Mouse (Mus musculus) liver, embryonic 14.5 days (tissue): Measurements from ENCODE around the gene Elmo1. TPM values are rescaled to one million over a fixed set of nuclear protein-coding genes. Genes with fewer than 3 reads are reported as not detected.

Experiments
- ATAC-seq: fragments of 200-750 bp; cut with Nextera tagmentation; 2 replicates; pipeline ENCODE4 v1.8.0; 2017; ENCODE audit warnings: moderate number of reproducible peaks, mild to moderate bottlenecking, moderate library complexity; ENCODE audit not compliant: insufficient read depth
- DNase-seq, 3 experiments: peaks; one replicate each; pipeline ENCODE4 v3.0.0-alpha.2; 2012 to 2013; ENCODE audit warnings: low read depth in 3 of 3, low spot score in 3 of 3
- H3K27ac ChIP-seq: fragments of 300-500 bp; sonication (generic); 2 replicates; pipeline ENCODE4 v1.5.1; 2014; ENCODE audit warnings: moderate library complexity, mild to moderate bottlenecking, control low read depth, inconsistent platforms
- H3K27me3 ChIP-seq: fragments of 300-500 bp; sonication (generic); 2 replicates; pipeline ENCODE4 v1.6.1; 2014; ENCODE audit warnings: mild to moderate bottlenecking, low read length, moderate library complexity; ENCODE audit not compliant: control insufficient read depth, insufficient read depth
- H3K36me3 ChIP-seq: fragments of 300-500 bp; sonication (generic); replicated peaks from 2 replicates; pipeline ENCODE4 v1.6.1; 2014; ENCODE audit warnings: low read depth; ENCODE audit not compliant: control insufficient read depth, insufficient read depth
- H3K4me1 ChIP-seq, 2 experiments: fragments of 200-500 bp in 1 of 2; fragments of 300-500 bp in 1 of 2; sonication (generic) in 1 of 2; replicated peaks; 2 replicates each; pipeline ENCODE4 v1.6.1; 2012 to 2014; ENCODE audit warnings: antibody characterized with exemption in 1 of 2, inconsistent platforms in 1 of 2, low read length in 1 of 2; ENCODE audit not compliant: control insufficient read depth in 2 of 2, insufficient read depth in 2 of 2
- H3K4me2 ChIP-seq: fragments of 300-500 bp; sonication (generic); 2 replicates; pipeline ENCODE4 v1.6.1; 2014; ENCODE audit warnings: low read depth, mild to moderate bottlenecking, control low read depth, moderate library complexity
- H3K4me3 ChIP-seq, 2 experiments: fragments of 200-500 bp in 1 of 2; fragments of 300-500 bp in 1 of 2; sonication (generic) in 1 of 2; 2 replicates each; pipeline ENCODE4 v1.5.1; 2012 to 2014; ENCODE audit warnings: low read depth in 2 of 2, low read length in 2 of 2, mild to moderate bottlenecking in 2 of 2, control low read depth in 1 of 2, inconsistent platforms in 1 of 2, moderate library complexity in 1 of 2; ENCODE audit not compliant: insufficient read depth in 1 of 2
- H3K9ac ChIP-seq: fragments of 300-500 bp; sonication (generic); replicated peaks from 2 replicates; pipeline ENCODE4 v1.6.1; 2014; ENCODE audit warnings: mild to moderate bottlenecking, control low read depth, moderate library complexity
- H3K9me3 ChIP-seq: fragments of 300-500 bp; sonication (generic); 2 replicates; pipeline ENCODE4 v1.6.1; 2016; ENCODE audit warnings: low read length, mixed read lengths; ENCODE audit not compliant: control insufficient read depth
- CTCF ChIP-seq: IDR thresholded peaks from 2 replicates; pipeline ENCODE4 v1.5.1; 2016; ENCODE audit warnings: antibody characterized with exemption, low read depth, control low read depth
- EP300 ChIP-seq: IDR thresholded peaks from 2 replicates; pipeline ENCODE4 v1.6.1; 2016; ENCODE audit warnings: antibody characterized with exemption, low read depth
- WGBS: fragments of 180-500 bp; shearing (Covaris S2); extraction: QIAGEN DNeasy Blood & Tissue Kit; methylation state at CpG from one replicate; pipeline ENCODE4 v1.1.7; 2014; ENCODE audit not compliant: insufficient replicate concordance; 5-methylcytosine and 5-hydroxymethylcytosine counted together
- polyA plus RNA-seq, 2 experiments: library from polyadenylated mRNA; depleted of rRNA in 1 of 2; stranded (reverse) in 1 of 2; unstranded in 1 of 2; fragments of >200 nt; fragmentation: Nextera tagmentation in 1 of 2; extraction: Ambion mirVana in 1 of 2; gene quantifications; 2 replicates each; pipeline versions ENCODE4 v1.2.1 to v1.2.3; 2012 to 2014

Gene Elmo1
- polyA plus RNA-seq, 2 experiments: 3.0 to 3.9 TPM

GRCm38 (mm10) chr13:20385423-20385822, 295.0 kb downstream of the Elmo1 start:
- Histone ChIP-seq H3K9me3 (no peaks in the 10 kb centered on the region), H3K27ac (no peak overlapping the region), H3K27me3 (no peaks in the 10 kb centered on the region), H3K36me3 (no peaks in the 10 kb centered on the region), H3K4me2 (no peak overlapping the region), H3K4me1 (no peaks in the 10 kb centered on the region), H3K4me3 (no peak overlapping the region), H3K9ac (no peak overlapping the region)
- 53% methylated on average over 2 of the region's 2 CpGs for WGBS
- DNase-seq (no peak), ATAC-seq (no peak)
- TF ChIP-seq CTCF: no peak
- no peak for TF ChIP-seq EP300

- no peak for DNase-seq
- Histone ChIP-seq H3K27ac (no peak overlapping the region), H3K4me2 (no peak overlapping the region), H3K27me3 (no peaks in the 10 kb centered on the region), H3K9ac (no peak overlapping the region), H3K36me3 (no peaks in the 10 kb centered on the region), H3K9me3 (no peaks in the 10 kb centered on the region), H3K4me3 (no peak overlapping the region), H3K4me1 (no peaks in the 10 kb centered on the region)
- 61% methylated on average over 4 of the region's 4 CpGs for WGBS
- TF ChIP-seq CTCF: no peak
- no peak for TF ChIP-seq EP300
- no peak for ATAC-seq
Measured at GRCm38 (mm10) chr13:20386462-20387141, 296.2 kb downstream of the Elmo1 start.

- no peak overlapping the region for H3K9ac ChIP-seq
- no peak overlapping the region for H3K4me2 ChIP-seq
- TF ChIP-seq CTCF (no peak), EP300 (no peak)
- no peaks in the 10 kb centered on the region for H3K9me3 ChIP-seq
- no peaks in the 10 kb centered on the region for H3K36me3 ChIP-seq
- DNase-seq: no peak
- no peaks in the 10 kb centered on the region for H3K4me1 ChIP-seq
- no peak overlapping the region for H3K4me3 ChIP-seq
- ATAC-seq: no peak
- WGBS: 69% methylated on average over 3 of the region's 3 CpGs
- H3K27ac ChIP-seq: no peak overlapping the region
- no peaks in the 10 kb centered on the region for H3K27me3 ChIP-seq
Measured at GRCm38 (mm10) chr13:20392824-20393598, 302.6 kb downstream of the Elmo1 start.

- H3K27me3 ChIP-seq: no peaks in the 10 kb centered on the region
- no peak overlapping the region for H3K9ac ChIP-seq
- H3K36me3 ChIP-seq: no peaks in the 10 kb centered on the region
- no peak overlapping the region for H3K4me2 ChIP-seq
- 53% methylated on average over 3 of the region's 3 CpGs for WGBS
- H3K4me3 ChIP-seq: no peak overlapping the region
- no peaks in the 10 kb centered on the region for H3K9me3 ChIP-seq
- ATAC-seq: no peak
- no peak for DNase-seq
- H3K4me1 ChIP-seq: no peaks in the 10 kb centered on the region
- no peak overlapping the region for H3K27ac ChIP-seq
- TF ChIP-seq EP300 (no peak), CTCF (no peak)
Measured at GRCm38 (mm10) chr13:20397744-20398143, 307.3 kb downstream of the Elmo1 start.

GRCm38 (mm10) chr13:20398311-20398710, 307.9 kb downstream of the Elmo1 start:
- Histone ChIP-seq H3K36me3 (no peaks in the 10 kb centered on the region), H3K4me1 (no peaks in the 10 kb centered on the region), H3K9me3 (no peaks in the 10 kb centered on the region), H3K4me2 (no peak overlapping the region), H3K27me3 (no peaks in the 10 kb centered on the region), H3K27ac (no peak overlapping the region), H3K4me3 (no peak overlapping the region), H3K9ac (no peak overlapping the region)
- no peak for TF ChIP-seq EP300
- TF ChIP-seq CTCF: no peak
- WGBS: 67% methylated on average over 4 of the region's 4 CpGs
- DNase-seq (no peak), ATAC-seq (no peak)
